Mouse (Mus musculus) thymus, postnatal 10 days (tissue): ENCODE measurements around the gene C2cd5.
A peak's percentile ranks its signal among the peaks of the same experiment; 100 is the strongest.

Experiments
- DNase-seq, 2 experiments: peaks; one replicate each; pipeline ENCODE4 v3.0.0; 2021; ENCODE audit warnings: low spot score in 2 of 2

Gene C2cd5

DNA sequence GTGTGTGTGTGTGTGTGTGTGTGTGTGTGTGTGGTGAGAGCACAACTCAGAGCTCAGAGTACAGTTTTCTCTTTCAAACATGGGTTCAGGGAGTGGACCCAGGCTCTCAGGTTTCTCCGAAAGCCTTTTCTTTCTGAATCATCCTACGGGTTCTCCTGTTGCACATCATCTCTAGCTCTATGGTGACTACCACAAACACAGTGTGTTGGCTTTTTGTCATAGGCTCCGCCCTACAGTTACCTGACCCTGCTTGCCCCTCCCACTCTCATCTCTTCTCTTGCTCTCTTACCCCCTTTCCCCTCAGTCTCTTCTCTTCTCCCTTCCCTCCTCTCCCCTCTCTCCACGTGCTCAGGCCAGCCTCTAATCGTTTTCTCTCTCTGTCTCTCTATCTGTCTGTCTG is 15.6 kb upstream of the C2cd5 start:
- peak in 1 of 2 experiments; percentile 38 for DNase-seq

DNA sequence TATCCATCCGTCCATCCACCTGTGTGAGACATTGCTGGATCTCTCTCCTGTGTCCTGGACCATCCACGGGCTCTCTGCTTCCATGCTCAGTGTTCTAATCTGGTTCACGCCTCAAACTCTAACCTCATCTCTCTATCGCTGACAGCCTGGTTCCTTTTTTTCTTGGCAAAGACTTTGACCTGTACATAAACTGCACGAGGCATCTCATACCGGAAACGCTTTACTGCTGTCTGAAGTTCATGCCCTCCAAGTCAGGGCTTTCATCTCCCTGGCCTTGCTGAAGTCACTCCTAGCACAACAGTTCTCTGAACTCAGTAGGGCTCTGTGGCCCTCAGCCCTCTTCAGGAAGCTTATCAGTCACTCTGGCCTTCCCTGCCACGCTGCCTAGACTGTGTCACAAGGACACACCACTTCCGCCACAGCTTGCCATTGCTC is 15.1 kb upstream of the C2cd5 start:
- peak; percentile 51 to 64 for DNase-seq

DNA sequence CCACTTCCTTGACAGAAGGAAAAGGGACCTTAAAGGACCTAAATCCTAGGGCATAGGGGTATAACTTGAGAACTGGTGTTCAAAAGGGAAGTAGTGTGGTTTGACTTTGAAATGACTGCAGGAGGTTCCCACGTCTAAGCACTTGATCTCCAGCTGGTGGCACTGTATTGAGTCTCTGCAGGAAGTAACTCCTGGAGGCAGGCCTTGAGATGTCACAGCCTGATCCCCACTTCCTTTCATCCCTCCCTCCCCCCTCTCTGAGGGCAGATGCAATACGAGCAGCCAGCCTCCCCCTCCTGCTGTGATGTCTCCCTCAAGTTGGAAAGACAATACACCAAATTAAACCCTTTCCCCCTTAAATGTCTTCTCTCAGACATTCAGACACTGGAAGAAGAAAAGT is 14.6 kb upstream of the C2cd5 start:
- peak; percentile 75 to 84 for DNase-seq

DNA sequence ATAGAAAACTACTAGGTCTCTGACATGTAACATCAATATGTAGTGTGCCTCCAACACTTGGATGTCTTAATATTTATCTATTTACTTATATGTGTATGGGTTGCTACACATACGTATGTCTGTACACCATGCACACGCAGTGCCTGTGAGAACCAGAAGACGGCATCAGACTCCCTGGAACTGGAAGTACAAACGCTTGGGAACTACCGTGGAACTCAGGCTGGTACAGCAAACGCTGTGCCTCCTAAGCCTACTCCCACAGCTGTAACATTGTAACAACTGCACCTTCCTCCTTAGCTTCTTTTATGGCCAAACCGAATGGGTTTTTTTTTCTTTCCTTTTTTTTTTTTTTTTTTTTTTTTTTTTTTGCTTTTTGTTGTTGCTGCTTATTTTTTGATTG is 10.4 kb upstream of the C2cd5 start:
- no peak for DNase-seq

DNA sequence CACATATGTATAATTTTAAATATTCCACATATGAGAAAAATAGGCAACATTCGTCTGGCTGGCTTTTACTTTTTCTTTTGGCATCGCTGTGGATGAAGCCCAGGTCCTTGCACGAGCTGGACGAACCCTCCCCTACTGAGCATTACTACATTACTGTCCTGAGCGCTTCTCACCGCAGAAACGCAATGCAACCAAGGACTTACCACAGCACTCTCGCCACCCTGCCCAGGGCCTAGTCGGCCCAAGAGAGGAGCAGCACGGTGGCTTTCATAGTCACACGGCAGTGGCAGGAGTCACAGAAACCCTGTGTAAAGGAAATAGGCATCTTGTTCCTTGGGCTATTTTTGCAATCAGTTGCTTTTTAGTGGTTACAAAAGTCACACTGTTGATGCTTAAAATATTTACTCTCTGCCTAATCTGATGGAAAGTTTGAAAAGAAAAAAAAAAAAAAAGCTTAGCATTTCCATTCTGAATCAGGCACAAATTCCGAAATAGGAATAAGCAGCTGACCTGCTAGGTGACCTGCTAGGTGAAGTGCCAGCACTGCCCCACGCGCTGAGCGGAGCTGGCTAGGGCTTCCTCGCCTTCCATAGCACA is 9.8 kb upstream of the C2cd5 start:
- DNase-seq: no peak

DNA sequence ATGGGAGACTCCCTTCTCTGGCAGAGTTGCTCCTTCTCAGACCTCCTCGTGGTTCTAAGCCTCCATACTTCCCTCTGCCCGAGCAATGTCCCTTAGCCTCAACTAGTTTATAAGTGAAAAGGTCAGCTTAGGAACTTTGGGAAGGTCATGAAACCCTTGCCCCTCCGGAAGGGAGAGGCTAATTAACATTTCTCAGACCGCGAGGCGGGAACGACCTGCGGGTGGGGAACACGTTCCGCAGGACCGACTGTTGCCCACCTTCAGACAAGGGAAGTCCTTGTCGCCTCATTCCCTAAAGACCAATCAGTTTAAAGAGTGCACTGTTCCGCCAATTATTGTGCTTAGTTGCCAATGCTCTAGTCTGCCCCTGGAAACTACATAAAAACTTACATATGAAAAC is 8.1 kb upstream of the C2cd5 start:
- DNase-seq: no peak

DNA sequence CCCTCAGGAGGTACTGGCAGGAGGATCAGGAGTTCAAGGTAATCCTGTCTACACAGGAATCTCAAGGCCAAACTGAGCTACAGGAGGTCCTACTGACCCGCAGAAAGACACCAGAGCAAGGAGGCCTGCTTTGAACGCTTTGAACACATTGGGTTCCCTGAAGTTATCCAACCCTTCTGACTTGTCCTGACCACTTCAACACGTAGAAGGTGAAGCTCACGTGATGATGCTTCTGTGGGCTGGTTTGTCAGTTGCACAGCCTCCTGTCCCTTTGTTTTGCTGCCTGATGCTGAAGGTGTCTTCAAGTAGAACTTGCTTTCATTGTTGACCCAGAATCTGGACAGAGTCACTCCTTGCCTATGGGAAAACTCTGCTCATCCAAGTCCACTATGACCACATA is 7.7 kb upstream of the C2cd5 start:
- DNase-seq: no peak

DNA sequence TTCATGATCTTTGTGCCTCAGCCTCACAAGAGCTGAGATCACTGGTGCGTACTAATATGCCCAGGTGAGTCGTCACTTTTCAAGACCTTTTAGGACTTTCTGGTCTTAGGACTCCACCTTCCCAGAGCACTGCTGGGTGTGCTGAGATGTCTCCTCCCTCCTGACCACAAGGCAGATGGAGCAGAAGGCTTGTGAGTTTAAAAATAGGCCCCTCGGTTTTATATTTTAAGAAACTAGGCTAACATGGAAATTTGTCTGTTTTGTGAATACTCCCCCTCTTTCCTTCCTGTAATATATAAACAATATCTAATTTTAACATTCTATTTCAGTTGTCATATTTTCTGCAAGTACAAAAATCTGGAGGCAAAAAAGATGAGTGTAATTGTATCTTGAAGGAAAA is 5.8 kb upstream of the C2cd5 start:
- DNase-seq: no peak

DNA sequence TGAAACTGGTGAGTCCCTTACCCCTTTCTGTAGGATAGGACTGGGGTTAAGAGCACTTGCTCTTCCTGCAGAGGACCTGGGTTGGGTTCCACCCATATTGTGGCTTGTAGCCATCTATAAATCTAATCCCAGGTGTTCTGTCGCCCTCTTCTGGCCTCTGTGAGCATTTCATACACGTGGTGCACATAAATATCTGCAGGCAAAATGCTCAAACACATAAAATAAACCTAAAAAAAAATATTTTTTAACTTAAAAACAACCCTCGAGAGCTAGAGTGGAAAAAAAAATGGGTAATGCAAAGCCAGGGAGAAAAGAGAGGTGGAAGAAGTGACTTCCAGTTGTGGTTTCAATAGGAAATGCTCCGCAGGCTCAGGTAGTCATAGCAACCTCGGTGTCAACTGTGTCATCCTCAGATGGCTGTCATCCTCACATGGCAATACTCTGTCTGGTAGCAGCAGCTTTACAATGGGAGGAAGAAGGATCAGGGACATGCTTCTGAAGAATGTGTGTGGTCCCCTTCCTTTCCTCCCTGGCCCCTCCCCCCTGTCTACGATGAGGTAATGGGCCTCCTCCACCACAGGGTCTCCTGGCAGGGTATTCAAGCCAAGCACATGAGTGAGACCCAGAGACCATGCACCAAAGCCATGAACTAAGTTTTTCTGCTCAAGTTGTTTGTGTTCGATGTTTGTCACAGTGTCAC is 4.2 kb upstream of the C2cd5 start:
- DNase-seq: no peak

GRCm38 (mm10) chr6:143100478-143101115 is 656 bp upstream of the C2cd5 start:
- DNase-seq: no peak

DNA sequence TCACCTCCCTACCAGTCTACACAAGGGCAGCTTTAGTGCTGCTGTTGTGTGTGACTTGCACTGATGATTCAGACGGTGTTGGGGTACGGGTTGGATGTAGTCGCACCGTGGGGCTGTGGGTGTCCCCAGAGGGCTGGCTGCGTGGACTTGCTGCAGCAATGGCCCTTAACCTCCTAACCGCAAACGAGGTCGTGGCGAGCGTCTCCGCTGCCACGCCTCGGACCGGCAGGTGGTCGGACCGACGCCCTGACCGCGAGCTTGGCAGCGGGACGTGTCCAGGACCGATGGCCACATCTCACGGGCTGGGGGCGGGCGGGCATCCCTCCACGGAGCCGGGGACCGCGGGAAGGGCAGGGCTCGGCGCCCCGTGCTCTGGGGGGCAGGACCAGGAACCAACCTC is 660 bp downstream of the C2cd5 start:
- peak; percentile 42 to 46 for DNase-seq

DNA sequence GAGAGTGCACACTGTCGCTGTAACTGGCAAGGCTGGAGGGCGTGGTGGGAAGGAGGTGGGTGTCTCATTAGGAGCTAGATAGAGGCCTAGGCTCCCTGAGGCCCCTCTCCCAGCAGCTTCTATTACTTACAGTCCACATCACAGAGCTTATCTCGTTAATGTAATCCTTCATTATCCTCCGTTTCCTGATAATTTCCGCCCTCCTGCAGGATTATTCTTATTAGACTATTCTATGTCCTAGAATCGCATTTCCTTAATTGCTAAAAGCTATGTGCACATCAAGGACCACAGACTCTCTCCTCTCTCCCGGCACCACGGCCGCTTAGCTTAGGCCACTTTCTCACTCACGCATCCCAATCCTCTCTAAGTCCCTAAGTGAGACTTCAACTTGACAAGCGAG is 4.8 kb downstream of the C2cd5 start:
- DNase-seq: no peak

DNA sequence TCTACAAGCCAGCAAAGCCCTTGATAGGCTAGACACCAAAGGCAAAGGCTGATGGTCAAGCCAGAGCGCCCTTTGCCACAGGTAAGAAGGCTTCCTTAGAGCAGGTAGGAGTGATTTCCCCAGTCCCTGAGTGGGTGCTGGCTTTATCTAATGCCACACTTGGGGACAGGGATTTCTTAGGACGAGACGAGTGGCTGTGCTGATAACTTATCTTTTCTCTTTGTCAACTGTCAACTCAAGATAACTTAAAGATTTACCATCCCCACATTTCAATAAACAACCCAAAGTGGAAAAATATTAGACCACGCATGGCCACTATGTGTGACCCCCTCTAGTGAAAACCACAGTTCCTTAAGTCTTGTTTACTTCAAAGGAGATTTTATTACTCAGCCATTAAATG is 7.1 kb downstream of the C2cd5 start:
- no peak for DNase-seq

GRCm38 (mm10) chr6:143091076-143091475 is 8.9 kb downstream of the C2cd5 start:
- DNase-seq: no peak

DNA sequence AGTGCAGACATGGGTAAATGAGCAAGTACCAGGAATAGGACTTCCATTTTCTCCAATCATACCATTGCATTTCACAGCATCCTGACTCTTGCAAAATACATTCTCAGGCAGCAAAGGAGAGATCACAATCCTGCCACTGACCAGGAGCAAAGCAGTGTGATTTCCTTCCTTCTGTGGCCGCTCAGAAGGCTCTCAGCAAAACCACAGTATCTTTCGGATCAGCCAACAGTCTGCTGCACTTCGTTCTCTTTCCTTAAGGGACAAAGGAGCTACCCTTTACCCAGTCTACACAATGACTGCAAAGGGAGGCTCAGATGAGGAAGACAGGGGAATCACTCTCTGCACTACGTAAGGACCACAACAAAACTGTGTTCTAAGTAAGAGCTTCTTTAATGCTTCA is 12.6 kb downstream of the C2cd5 start:
- no peak for DNase-seq

GRCm38 (mm10) chr6:143085898-143086297 is 14.0 kb downstream of the C2cd5 start:
- no peak for DNase-seq

DNA sequence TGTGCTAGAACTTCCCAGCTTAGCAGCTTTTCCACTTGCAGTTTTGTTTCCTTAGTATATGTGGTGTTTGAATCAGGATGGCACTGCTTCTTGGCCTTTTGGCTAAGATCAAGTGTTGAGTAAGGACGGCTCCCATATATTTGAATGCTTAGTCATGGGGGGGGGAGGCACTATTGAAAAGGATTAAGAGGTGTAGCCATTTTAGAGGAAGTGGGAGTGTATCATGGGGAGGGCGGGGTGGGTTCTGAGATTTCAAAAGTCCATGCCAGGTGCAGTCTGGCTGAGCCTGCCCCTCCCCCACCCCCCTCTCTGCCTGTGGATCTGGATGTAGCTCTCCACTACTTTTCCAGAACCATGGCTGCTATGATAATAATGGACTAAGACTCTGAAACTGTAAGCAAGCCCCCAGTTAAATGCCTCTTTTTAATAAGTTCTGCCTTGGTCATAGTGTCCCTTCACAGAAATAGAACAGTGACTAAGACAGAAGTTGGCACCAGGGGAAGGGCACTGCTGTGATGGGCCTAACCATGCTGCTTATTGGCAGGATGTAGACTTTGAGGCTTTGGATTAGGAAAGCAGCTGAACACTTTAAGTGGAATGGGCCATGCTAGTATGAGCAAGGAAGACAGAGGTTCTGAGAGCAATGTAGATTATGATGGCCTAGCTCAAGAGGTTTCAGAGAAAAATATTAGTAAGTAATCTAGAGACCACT is 15.5 kb downstream of the C2cd5 start:
- no peak for DNase-seq

- no peak for DNase-seq
Measured at GRCm38 (mm10) chr6:143081479-143082106, 18.3 kb downstream of the C2cd5 start.

GRCm38 (mm10) chr6:143080774-143081173 is 19.2 kb downstream of the C2cd5 start:
- no peak for DNase-seq

DNA sequence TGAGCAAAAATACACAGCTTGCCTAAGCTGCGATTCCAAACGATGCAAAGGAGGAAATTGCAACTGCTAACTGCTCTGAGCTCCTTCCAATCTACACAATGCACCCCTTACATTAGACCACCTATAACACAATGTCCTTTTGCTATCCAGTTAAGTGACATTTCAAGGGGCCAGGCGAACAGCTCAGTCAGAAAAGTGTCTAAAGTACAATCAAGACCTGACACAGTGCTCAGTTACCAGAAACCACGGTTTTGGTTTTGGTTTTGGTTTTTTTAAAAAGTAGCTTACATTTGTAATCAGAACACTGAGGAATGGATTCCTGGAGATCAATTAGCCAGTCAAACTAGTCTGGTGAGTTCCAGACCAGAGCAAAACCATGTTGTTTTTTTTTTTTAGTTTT is 20.8 kb downstream of the C2cd5 start:
- DNase-seq: no peak

GRCm38 (mm10) chr6:143076461-143076860 is 23.5 kb downstream of the C2cd5 start:
- no peak for DNase-seq

DNA sequence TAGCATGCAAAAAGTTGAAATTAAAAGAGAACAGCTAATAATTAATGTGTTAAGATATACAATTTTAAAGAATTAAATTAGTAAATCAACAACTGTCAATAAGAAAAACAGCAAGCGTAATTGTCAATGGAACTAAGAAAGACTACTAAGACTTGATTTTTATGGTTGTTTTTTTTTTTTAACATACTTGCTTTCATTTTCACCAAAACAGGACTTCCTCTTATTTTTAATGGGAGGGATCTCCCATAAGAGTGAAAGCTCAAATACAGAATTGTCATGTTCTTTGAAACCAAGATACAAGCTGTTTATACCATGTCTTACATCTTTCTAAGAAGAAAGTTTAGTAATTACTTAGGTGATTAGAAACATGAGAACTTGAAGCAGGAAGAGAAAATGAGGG is 26.0 kb downstream of the C2cd5 start:
- no peak for DNase-seq
